Comparison of ENCODE assay signal across 8 mouse cellular contexts in genomic region chr8:84415378-84415898, GRCm38 (mm10). TPM values are rescaled to one million over a fixed set of nuclear protein-coding genes. Genes with fewer than 3 reads are reported as not detected.
DNase-seq lines count a peak whose midpoint lies in the region; TF ChIP-seq lines count a peak whose summit lies in the region.

No protein-coding gene starts in this region.

- DNase-seq in gastrocnemius, adult 2 months: peak; percentile 35
- no peak for DNase-seq in gastrocnemius, adult 8-10 months (ENCODE audit: low spot score in 2 of 2)
- no peak for DNase-seq in ES-E14 (ENCODE audit: low read depth, low spot score)
- DNase-seq in embryo, embryonic 11 days: peak; percentile 71
- peak; percentile 21 to 22 for DNase-seq in heart, postnatal 14 days
- no peak for DNase-seq in liver, adult 2 months (ENCODE audit: extremely low read depth, low read depth, low spot score)
- DNase-seq in spleen, postnatal 10 days (ENCODE audit: low spot score in 2 of 2): no peak

- peaks cover 7% of the 10 kb centered on the region for H3K27me3 ChIP-seq in liver, adult 2 months (ENCODE audit: control insufficient read depth, insufficient read depth, low read length)

- intact Hi-C loops in gastrocnemius, adult 2 months (cut with DNase I): no loop called here
- intact Hi-C loops in heart, postnatal 14 days (cut with DNase I): no loop called here

- H3K9ac ChIP-seq in ES-E14 (ENCODE audit: insufficient read depth, low read depth, low read length, poor library complexity, severe bottlenecking): peak overlapping the region; percentile 82
- H3K9ac ChIP-seq in liver, adult 2 months (ENCODE audit: low read depth, low read length): peak overlapping the region; percentile 42; the same call in 1 of the 2 replicates

- H3K79me2 ChIP-seq in liver, adult 2 months (ENCODE audit: control insufficient read depth, insufficient read depth, low read length): no peaks in the 10 kb centered on the region

- in situ Hi-C loops in ES-E14 (cut with MboI; ENCODE audit: low sequenced_read_pairs in 2 of 2, unreplicated experiment in 2 of 2): no loop called here

- peak overlapping the region; percentile 81 for H3K4me3 ChIP-seq in gastrocnemius, adult 2 months
- H3K4me3 ChIP-seq in ES-E14 (ENCODE audit: insufficient read depth in 1 of 2, low read depth in 1 of 2, low read length in 2 of 2, poor library complexity in 1 of 2, severe bottlenecking in 1 of 2): peak overlapping the region; percentile 72 to 85
- peak overlapping the region; percentile 49; the same call in 1 of the 2 replicates for H3K4me3 ChIP-seq in liver, adult 2 months (ENCODE audit: insufficient read depth, low read depth, low read length)
- H3K4me3 ChIP-seq in olfactory bulb, adult 2 months (ENCODE audit: insufficient read depth, low read depth, low read length): peak overlapping the region; percentile 97

- H3K4me1 ChIP-seq in ES-E14 (ENCODE audit: control insufficient read depth in 2 of 2, insufficient read depth in 2 of 2, low read length in 2 of 2, poor library complexity in 1 of 2): peaks cover 2 to 9% of the 10 kb centered on the region in 2 experiments; a peak in 2 of 4 replicates
- no peaks in the 10 kb centered on the region for H3K4me1 ChIP-seq in liver, adult 2 months (ENCODE audit: control insufficient read depth, insufficient read depth, low read length)
- H3K4me1 ChIP-seq in olfactory bulb, adult 2 months (ENCODE audit: control insufficient read depth, insufficient read depth, low read length): peaks cover 30% of the 10 kb centered on the region

- TF ChIP-seq POLR2A in liver, adult 2 months (IDR thresholded peaks at IDR 0.05; ENCODE audit: extremely low read depth, insufficient read depth, low read length): no peak
- no peak for TF ChIP-seq POLR2A in olfactory bulb, adult 2 months (IDR thresholded peaks at IDR 0.05; ENCODE audit: insufficient read depth, low read depth, low read length)

- WGBS in liver, adult 2 months: 3% methylated on average over 48 of the region's 64 CpGs
- under 1% methylated on average over 64 of the region's 64 CpGs for WGBS in olfactory bulb, adult 2 months

- H3K36me3 ChIP-seq in ES-E14 (ENCODE audit: control insufficient read depth, insufficient read depth, low read length, poor library complexity, severe bottlenecking): peaks cover 7% of the 10 kb centered on the region; the same call in 1 of the 2 replicates
- H3K36me3 ChIP-seq in liver, adult 2 months (ENCODE audit: control insufficient read depth, insufficient read depth, low read length): no peaks in the 10 kb centered on the region

- no peak for TF ChIP-seq CTCF in gastrocnemius, adult 2 months (IDR thresholded peaks at IDR 0.05)
- TF ChIP-seq CTCF in liver, adult 2 months (IDR thresholded peaks at IDR 0.05; ENCODE audit: low read depth, low read length): no peak
- no peak for TF ChIP-seq CTCF in olfactory bulb, adult 2 months (IDR thresholded peaks at IDR 0.05; ENCODE audit: insufficient read depth, low read depth, low read length)

- H3K9me3 ChIP-seq in ES-E14 (ENCODE audit: control insufficient read depth, insufficient read depth, low read depth, low read length): no peaks in the 10 kb centered on the region

- peak overlapping the region; percentile 40; the same call in 1 of the 2 replicates for H3K27ac ChIP-seq in gastrocnemius, adult 2 months
- H3K27ac ChIP-seq in ES-E14 (ENCODE audit: insufficient read depth, low read depth, low read length, poor library complexity, severe bottlenecking): no peak overlapping the region
- no peak overlapping the region for H3K27ac ChIP-seq in liver, adult 2 months (replicated peaks; ENCODE audit: insufficient read depth, low read depth, low read length)
- H3K27ac ChIP-seq in olfactory bulb, adult 2 months (ENCODE audit: insufficient read depth, low read depth, low read length): peak overlapping the region; percentile 73

TF ChIP-seq in ES-E14, 5 proteins besides CTCF, POLR2A, EP300 and RAD21:
- TF ChIP-seq ZNF384 (IDR thresholded peaks at IDR 0.05; ENCODE audit: low read depth, low read length) (no peak), MAFK (IDR thresholded peaks at IDR 0.05; ENCODE audit: insufficient read depth, low read depth, low read length) (no peak), ZC3H11A (IDR thresholded peaks at IDR 0.05; ENCODE audit: borderline replicate concordance, low read depth, low read length) (no peak), HCFC1 (IDR thresholded peaks at IDR 0.05; ENCODE audit: borderline replicate concordance, insufficient read depth, low read length) (no peak), CHD2 (IDR thresholded peaks at IDR 0.05; ENCODE audit: low read depth, low read length) (no peak)

RNA-seq across cellular contexts. Expression of gene Cacna1a, which starts 27.2 kb away (rescaled TPM):
- total RNA-seq in gastrocnemius, adult 2 months (2021): 1 to 10 TPM; 4.7 to 6.1 TPM
- 1 to 10 TPM; 2.2 to 4.6 (median 3.1) TPM for total RNA-seq in gastrocnemius, adult 8-10 months (2022)
- 27.4 and 33.4 TPM in 2 replicates for total RNA-seq in ES-E14 (2012; rRNA removed)
- total RNA-seq in heart, postnatal 14 days (2021): 1 to 10 TPM; 4.4 to 4.7 TPM
- 0.20 and 0.28 TPM in 2 replicates for total RNA-seq in liver, adult 2 months (2014; rRNA removed)
- polyA plus RNA-seq in liver, adult 2 months (2012; rRNA removed): 2.1 and 3.2 TPM in 2 replicates
- polyA plus RNA-seq in olfactory bulb, adult 2 months (2012; ENCODE audit: insufficient read depth, insufficient read length, low replicate concordance, missing spikeins): not detected in 2 replicates

Comparison
In these comparisons a context has a peak if more than half of its experiments do, and no peak if none do; other contexts are left out.
1. DNase-seq: peak in gastrocnemius, adult 2 months (single experiment), embryo, embryonic 11 days (single experiment) and heart, postnatal 14 days (2 of 2); none in gastrocnemius, adult 8-10 months (0 of 2), ES-E14 (single experiment), liver, adult 2 months (single experiment) and spleen, postnatal 10 days (0 of 2).
2. H3K27ac ChIP-seq: peak in gastrocnemius, adult 2 months (single experiment) and olfactory bulb, adult 2 months (single experiment); none in ES-E14 (single experiment) and liver, adult 2 months (single experiment).
3. Peak in every context shown above with its lines, with median percentiles within 50 percentile points of each other: H3K4me3 ChIP-seq.